Mouse (Mus musculus): ENCODE data around the gene Arrb1. TPM values are rescaled to one million over a fixed set of nuclear protein-coding genes. Genes with fewer than 3 reads are reported as not detected.

Gene Arrb1
- polyA plus RNA-seq, 1 experiment from 2014 or later, result 21.0 TPM

DNA sequence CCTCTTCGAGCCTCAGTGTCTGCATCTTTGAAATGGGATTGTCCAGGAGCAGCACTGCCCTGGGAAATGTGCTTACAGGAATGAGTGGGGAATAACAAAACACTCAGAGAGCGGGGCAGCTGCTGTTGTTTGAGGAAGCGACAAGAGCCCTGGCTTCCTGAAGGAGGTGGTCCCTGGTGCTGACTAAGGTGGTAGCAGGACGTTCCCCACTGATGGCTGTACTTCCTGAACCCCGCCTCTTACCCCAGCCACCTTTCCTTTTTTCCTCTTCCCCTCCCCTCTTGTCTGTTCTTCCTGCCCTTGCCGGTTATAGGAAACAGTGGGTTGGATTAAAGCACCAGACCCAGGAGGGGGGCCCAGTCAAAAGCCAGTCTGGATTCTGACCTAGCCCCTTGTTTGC is 45.0 kb downstream of the Arrb1 start:
- Histone ChIP-seq H3K4me3 (ENCODE audit: low read depth, low read length) (no peak overlapping the region), H3K9me3 (replicated peaks; ENCODE audit: control insufficient read depth, low read length, poor library complexity, severe bottlenecking) (no peaks in the 10 kb centered on the region), H3K36me3 (ENCODE audit: control insufficient read depth, insufficient read depth, low read length) (peaks cover 4% of the 10 kb centered on the region; the same call in 1 of the 2 replicates), H3K4me1 (ENCODE audit: control insufficient read depth, insufficient read depth, low read length) (peaks cover 18% of the 10 kb centered on the region), H3K27me3 (ENCODE audit: control insufficient read depth, insufficient read depth, low read depth, low read length) (no peaks in the 10 kb centered on the region), H3K4me2 (ENCODE audit: low read length) (peak overlapping the region; percentile 33; the same call in 1 of the 2 replicates), H3K27ac (ENCODE audit: low read length) (no peak overlapping the region; the same call in 1 of the 2 replicates), H3K9ac (ENCODE audit: low read depth, low read length) (no peak overlapping the region)
- no peak for ATAC-seq
- 38% methylated on average over 6 of the region's 6 CpGs for WGBS

DNA sequence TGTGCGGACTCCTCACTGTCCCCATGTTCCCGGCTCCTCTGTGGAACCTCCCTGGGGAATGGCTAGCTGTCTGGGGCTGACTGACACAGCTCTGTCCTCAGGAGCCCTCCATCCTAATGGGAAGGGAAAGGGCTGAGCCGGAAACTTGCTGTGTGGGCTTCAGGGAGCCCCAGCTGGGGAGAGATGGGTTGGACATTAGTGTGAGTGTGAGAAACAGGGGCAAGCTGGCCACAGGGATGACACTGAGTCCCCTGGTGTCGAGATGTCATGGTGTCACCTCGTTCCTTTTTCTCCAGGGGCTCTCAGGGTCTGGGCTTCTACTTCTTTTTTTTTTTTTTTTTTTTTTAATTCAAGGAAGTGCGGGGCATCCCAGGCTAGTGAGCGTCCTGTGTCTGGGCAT is 47.0 kb downstream of the Arrb1 start:
- peaks cover 21% of the 10 kb centered on the region for H3K4me1 ChIP-seq (ENCODE audit: control insufficient read depth, insufficient read depth, low read length)
- 42% methylated on average over 7 of the region's 7 CpGs for WGBS
- no peak for ATAC-seq
- H3K27me3 ChIP-seq (ENCODE audit: control insufficient read depth, insufficient read depth, low read depth, low read length), result no peaks in the 10 kb centered on the region
- H3K27ac ChIP-seq (ENCODE audit: low read length), result no peak overlapping the region
- H3K4me2 ChIP-seq (ENCODE audit: low read length), result no peak overlapping the region
- H3K36me3 ChIP-seq (ENCODE audit: control insufficient read depth, insufficient read depth, low read length), result peaks cover 4% of the 10 kb centered on the region; the same call in 1 of the 2 replicates
- no peaks in the 10 kb centered on the region for H3K9me3 ChIP-seq (replicated peaks; ENCODE audit: control insufficient read depth, low read length, poor library complexity, severe bottlenecking)
- H3K4me3 ChIP-seq (ENCODE audit: low read depth, low read length), result no peak overlapping the region
- H3K9ac ChIP-seq (ENCODE audit: low read depth, low read length), result no peak overlapping the region

DNA sequence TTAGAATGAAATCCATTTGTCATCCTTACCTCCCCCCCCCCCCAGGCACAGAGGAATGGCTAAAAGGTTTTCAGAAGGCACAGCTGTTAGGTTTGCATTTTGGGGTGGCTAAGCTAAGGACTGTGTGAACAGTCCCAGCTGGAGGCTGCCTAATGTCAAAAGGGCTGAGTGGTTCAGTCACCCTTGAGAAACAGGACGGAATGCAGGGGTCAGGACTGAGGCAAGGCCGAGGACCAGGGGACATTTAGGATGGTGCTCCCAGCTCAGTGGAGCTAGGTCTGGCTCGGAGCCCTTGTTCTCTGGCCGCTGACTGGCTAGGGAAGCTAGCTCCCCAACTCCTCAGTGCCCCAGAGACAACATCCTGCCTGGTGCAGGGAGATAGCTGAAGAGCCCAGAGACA is 47.6 kb downstream of the Arrb1 start:
- 41% methylated on average over 4 of the region's 4 CpGs for WGBS
- no peak overlapping the region for H3K9ac ChIP-seq (ENCODE audit: low read depth, low read length)
- no peak overlapping the region for H3K4me3 ChIP-seq (ENCODE audit: low read depth, low read length)
- H3K9me3 ChIP-seq (replicated peaks; ENCODE audit: control insufficient read depth, low read length, poor library complexity, severe bottlenecking), result no peaks in the 10 kb centered on the region
- H3K4me1 ChIP-seq (ENCODE audit: control insufficient read depth, insufficient read depth, low read length), result peaks cover 21% of the 10 kb centered on the region
- no peak overlapping the region for H3K27ac ChIP-seq (ENCODE audit: low read length)
- no peak for ATAC-seq
- peaks cover 4% of the 10 kb centered on the region; the same call in 1 of the 2 replicates for H3K36me3 ChIP-seq (ENCODE audit: control insufficient read depth, insufficient read depth, low read length)
- H3K27me3 ChIP-seq (ENCODE audit: control insufficient read depth, insufficient read depth, low read depth, low read length), result no peaks in the 10 kb centered on the region
- H3K4me2 ChIP-seq (ENCODE audit: low read length), result no peak overlapping the region

DNA sequence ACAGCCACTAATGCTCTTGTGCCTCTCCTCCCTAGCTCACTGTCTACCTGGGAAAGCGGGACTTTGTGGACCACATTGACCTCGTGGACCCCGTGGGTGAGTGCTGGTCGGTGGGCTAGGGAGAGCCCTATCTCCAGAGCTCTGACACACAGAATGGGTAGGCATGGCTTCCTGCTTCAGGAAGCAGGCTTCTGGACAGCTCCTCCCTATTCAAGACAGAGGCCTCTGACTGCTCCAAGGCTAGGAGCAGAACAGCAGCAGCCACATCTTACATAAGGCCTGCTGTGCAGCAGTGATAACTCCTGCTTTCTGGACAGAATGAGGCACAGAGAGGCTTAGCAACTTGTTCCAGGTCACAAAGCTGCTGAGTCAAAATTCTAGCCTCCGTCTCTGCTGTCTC is 48.4 kb downstream of the Arrb1 start:
- Histone ChIP-seq H3K9me3 (replicated peaks; ENCODE audit: control insufficient read depth, low read length, poor library complexity, severe bottlenecking) (no peaks in the 10 kb centered on the region), H3K4me3 (ENCODE audit: low read depth, low read length) (no peak overlapping the region), H3K9ac (ENCODE audit: low read depth, low read length) (no peak overlapping the region), H3K27ac (ENCODE audit: low read length) (no peak overlapping the region), H3K36me3 (ENCODE audit: control insufficient read depth, insufficient read depth, low read length) (peaks cover 4% of the 10 kb centered on the region; the same call in 1 of the 2 replicates), H3K4me2 (ENCODE audit: low read length) (no peak overlapping the region), H3K27me3 (ENCODE audit: control insufficient read depth, insufficient read depth, low read depth, low read length) (no peaks in the 10 kb centered on the region), H3K4me1 (ENCODE audit: control insufficient read depth, insufficient read depth, low read length) (peaks cover 21% of the 10 kb centered on the region)
- no peak for ATAC-seq
- 82% methylated on average over 5 of the region's 5 CpGs for WGBS

DNA sequence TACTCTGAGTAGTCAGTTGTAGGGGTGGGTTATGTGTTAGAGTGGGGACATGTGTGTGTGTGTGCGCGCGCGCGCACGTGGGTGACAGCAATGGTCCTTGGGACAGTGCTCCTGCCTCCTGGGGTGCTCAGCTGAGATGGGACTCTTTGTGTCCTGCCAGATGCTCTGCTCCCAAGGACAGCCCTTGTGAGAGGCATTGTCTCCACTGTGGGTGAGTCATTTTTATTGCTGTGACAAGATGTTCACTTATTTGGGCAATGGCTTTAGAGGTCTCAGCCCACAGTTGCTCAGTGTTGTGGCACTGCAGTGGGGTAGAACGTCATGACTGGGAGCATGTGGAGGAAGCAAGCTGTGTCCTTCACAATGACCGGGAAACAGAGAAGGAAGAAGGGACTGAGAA is 50.7 kb downstream of the Arrb1 start:
- 83% methylated on average over 8 of the region's 8 CpGs for WGBS
- H3K27ac ChIP-seq (ENCODE audit: low read length), result no peak overlapping the region
- no peak overlapping the region for H3K9ac ChIP-seq (ENCODE audit: low read depth, low read length)
- H3K27me3 ChIP-seq (ENCODE audit: control insufficient read depth, insufficient read depth, low read depth, low read length), result no peaks in the 10 kb centered on the region
- peaks cover 6% of the 10 kb centered on the region for H3K36me3 ChIP-seq (ENCODE audit: control insufficient read depth, insufficient read depth, low read length)
- ATAC-seq, result no peak
- no peak overlapping the region for H3K4me2 ChIP-seq (ENCODE audit: low read length)
- no peak overlapping the region for H3K4me3 ChIP-seq (ENCODE audit: low read depth, low read length)
- H3K9me3 ChIP-seq (replicated peaks; ENCODE audit: control insufficient read depth, low read length, poor library complexity, severe bottlenecking), result no peaks in the 10 kb centered on the region
- peaks cover 7% of the 10 kb centered on the region for H3K4me1 ChIP-seq (ENCODE audit: control insufficient read depth, insufficient read depth, low read length)

DNA sequence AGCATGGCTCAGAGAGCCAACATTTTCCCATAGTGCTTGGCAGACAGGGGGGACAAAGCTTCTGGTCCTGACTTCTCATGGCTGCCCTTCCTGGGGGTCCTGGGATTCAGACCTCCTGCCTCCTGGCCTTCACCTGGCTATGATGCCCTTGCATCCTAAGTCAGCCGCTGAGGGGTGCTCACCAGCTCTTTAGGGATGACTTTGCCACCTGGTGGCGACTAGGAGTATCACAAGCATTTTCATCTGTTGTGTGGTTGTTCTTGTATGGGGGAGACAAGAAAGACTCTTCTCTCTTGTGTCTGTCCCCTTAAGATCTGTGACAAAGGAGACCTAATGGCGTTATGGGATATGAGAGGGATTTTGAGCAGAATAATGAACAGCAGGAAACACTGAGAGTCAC is 54.8 kb downstream of the Arrb1 start:
- Histone ChIP-seq H3K4me1 (ENCODE audit: control insufficient read depth, insufficient read depth, low read length) (peaks cover 3% of the 10 kb centered on the region; the same call in 1 of the 2 replicates), H3K27ac (ENCODE audit: low read length) (no peak overlapping the region), H3K4me3 (ENCODE audit: low read depth, low read length) (no peak overlapping the region), H3K9ac (ENCODE audit: low read depth, low read length) (no peak overlapping the region), H3K4me2 (ENCODE audit: low read length) (no peak overlapping the region), H3K9me3 (replicated peaks; ENCODE audit: control insufficient read depth, low read length, poor library complexity, severe bottlenecking) (no peaks in the 10 kb centered on the region), H3K27me3 (ENCODE audit: control insufficient read depth, insufficient read depth, low read depth, low read length) (no peaks in the 10 kb centered on the region), H3K36me3 (ENCODE audit: control insufficient read depth, insufficient read depth, low read length) (peaks cover 28% of the 10 kb centered on the region; the same call in 1 of the 2 replicates)
- peak; percentile 40; the same call in 1 of the 2 replicates for ATAC-seq
- WGBS, result 8% methylated on average over 3 of the region's 3 CpGs

DNA sequence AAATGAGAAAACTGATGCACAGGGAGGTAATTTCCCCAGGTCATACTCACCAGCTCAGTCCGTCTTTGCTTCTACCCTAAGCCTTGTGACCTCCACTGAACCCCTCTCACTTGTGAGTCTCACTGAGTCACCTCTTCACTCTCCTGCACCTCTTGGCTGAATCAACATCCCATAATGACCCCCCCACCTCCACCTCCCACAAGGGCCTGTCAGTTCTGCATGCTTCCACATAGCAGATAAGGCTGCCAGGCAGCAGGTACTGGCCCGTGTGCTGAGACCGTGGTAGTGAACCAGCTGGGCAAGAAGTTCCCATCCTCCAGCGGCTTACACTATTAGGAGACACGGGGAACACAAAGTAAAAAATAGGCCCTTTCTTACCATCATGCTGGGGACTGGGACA is 55.4 kb downstream of the Arrb1 start:
- Histone ChIP-seq H3K27me3 (ENCODE audit: control insufficient read depth, insufficient read depth, low read depth, low read length) (no peaks in the 10 kb centered on the region), H3K4me1 (ENCODE audit: control insufficient read depth, insufficient read depth, low read length) (peaks cover 3% of the 10 kb centered on the region; the same call in 1 of the 2 replicates), H3K4me2 (ENCODE audit: low read length) (no peak overlapping the region), H3K9ac (ENCODE audit: low read depth, low read length) (no peak overlapping the region), H3K9me3 (replicated peaks; ENCODE audit: control insufficient read depth, low read length, poor library complexity, severe bottlenecking) (no peaks in the 10 kb centered on the region), H3K36me3 (ENCODE audit: control insufficient read depth, insufficient read depth, low read length) (peaks cover 29% of the 10 kb centered on the region), H3K4me3 (ENCODE audit: low read depth, low read length) (no peak overlapping the region), H3K27ac (ENCODE audit: low read length) (no peak overlapping the region)
- ATAC-seq, result no peak
- 64% methylated on average over 5 of the region's 5 CpGs for WGBS

DNA sequence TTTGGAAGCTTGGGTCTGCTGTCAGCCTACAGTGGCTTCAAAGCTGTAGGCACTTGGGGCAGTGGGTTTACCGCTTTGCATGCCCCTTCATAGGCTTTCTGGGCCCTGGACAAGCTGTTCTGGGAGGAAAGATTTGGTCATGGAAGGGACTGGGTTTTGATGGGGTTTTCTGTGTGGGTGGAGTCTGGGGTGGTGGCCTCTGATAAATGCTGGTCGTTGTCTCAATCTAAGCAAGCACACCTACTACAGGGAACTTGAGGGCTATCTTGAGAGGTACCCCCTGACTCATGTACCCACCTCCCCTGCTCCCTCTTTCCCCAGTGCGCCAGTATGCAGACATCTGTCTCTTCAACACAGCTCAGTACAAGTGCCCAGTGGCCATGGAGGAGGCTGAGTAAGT is 57.4 kb downstream of the Arrb1 start:
- H3K27ac ChIP-seq (ENCODE audit: low read length), result no peak overlapping the region
- H3K4me1 ChIP-seq (ENCODE audit: control insufficient read depth, insufficient read depth, low read length), result no peaks in the 10 kb centered on the region
- no peak for ATAC-seq
- no peak overlapping the region for H3K9ac ChIP-seq (ENCODE audit: low read depth, low read length)
- H3K9me3 ChIP-seq (replicated peaks; ENCODE audit: control insufficient read depth, low read length, poor library complexity, severe bottlenecking), result no peaks in the 10 kb centered on the region
- peaks cover 37% of the 10 kb centered on the region for H3K36me3 ChIP-seq (ENCODE audit: control insufficient read depth, insufficient read depth, low read length)
- no peak overlapping the region for H3K4me2 ChIP-seq (ENCODE audit: low read length)
- 100% methylated on average over 3 of the region's 3 CpGs for WGBS
- H3K4me3 ChIP-seq (ENCODE audit: low read depth, low read length), result no peak overlapping the region
- no peaks in the 10 kb centered on the region for H3K27me3 ChIP-seq (ENCODE audit: control insufficient read depth, insufficient read depth, low read depth, low read length)

DNA sequence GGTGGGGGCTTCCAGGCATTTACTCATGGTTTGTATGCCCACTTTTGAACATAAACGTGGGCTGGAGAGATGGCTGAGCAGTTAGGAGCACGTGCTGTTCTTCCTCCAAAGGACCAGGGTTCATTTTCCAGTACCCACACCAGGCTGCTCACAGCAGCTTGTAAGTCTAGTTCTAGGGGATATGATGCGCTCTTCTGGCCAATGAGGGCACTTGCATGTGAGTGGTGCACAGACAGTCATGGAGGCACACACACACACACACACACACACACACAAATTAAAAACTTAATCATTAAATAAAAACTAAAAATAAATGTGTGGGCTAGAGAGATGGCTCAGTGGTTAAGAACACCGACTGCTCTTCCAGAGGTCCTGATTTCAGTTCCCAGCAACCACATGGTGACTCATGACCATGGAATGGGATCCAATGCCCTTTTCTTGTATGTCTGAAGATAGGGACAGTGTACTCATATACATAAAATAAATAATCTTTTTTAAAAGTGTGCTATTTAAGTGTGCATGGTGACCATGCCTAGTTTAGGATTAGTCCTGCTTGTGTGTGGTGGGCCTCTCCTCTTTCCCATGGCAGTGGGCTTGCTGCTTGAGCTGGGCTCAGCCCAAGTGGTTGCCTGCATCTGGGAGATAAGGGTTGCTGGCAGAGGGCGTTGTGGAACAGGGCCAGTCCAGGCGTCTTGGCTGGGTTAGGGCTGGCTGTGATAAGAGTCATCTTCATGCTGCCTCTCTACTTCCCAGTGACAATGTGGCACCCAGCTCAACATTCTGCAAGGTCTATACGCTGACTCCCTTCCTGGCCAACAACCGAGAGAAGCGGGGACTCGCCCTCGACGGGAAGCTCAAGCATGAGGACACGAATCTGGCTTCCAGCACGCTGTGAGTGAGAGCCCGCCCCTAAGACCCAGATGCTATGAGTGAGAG is 58.9 kb downstream of the Arrb1 start:
- Histone ChIP-seq H3K4me2 (ENCODE audit: low read length) (no peak overlapping the region), H3K36me3 (ENCODE audit: control insufficient read depth, insufficient read depth, low read length) (peaks cover 38% of the 10 kb centered on the region), H3K4me3 (ENCODE audit: low read depth, low read length) (no peak overlapping the region), H3K27ac (ENCODE audit: low read length) (no peak overlapping the region), H3K27me3 (ENCODE audit: control insufficient read depth, insufficient read depth, low read depth, low read length) (no peaks in the 10 kb centered on the region), H3K9me3 (replicated peaks; ENCODE audit: control insufficient read depth, low read length, poor library complexity, severe bottlenecking) (no peaks in the 10 kb centered on the region), H3K9ac (ENCODE audit: low read depth, low read length) (no peak overlapping the region), H3K4me1 (ENCODE audit: control insufficient read depth, insufficient read depth, low read length) (no peaks in the 10 kb centered on the region)
- 88% methylated on average over 15 of the region's 15 CpGs for WGBS
- no peak for ATAC-seq
